8 mouse cellular contexts compared by ENCODE assay signal in genomic region chr2:30124472-30125274, GRCm38 (mm10). TPM values are rescaled to one million over a fixed set of nuclear protein-coding genes. Genes with fewer than 3 reads are reported as not detected.
DNase-seq lines count a peak whose midpoint lies in the region; ATAC-seq lines count a peak whose summit lies in the region.

Gene Zer1, minus strand, starts transcription at chr2:30124585.

- WGBS in heart, embryonic 13.5 days = 11% methylated on average over 31 of the region's 31 CpGs
- WGBS in liver, embryonic 12.5 days (ENCODE audit: insufficient replicate concordance) = 11% methylated on average over 31 of the region's 31 CpGs
- WGBS in stomach, embryonic 15.5 days = 9% methylated on average over 31 of the region's 31 CpGs

- H3K9me3 ChIP-seq in heart, embryonic 13.5 days = no peaks in the 10 kb centered on the region
- no peaks in the 10 kb centered on the region for H3K9me3 ChIP-seq in liver, embryonic 12.5 days (replicated peaks)
- no peaks in the 10 kb centered on the region for H3K9me3 ChIP-seq in stomach, embryonic 15.5 days

- ATAC-seq in erythroid progenitor cell, adult 5-6 weeks (replicated peaks; ENCODE audit: low FRiP score, poor library complexity, severe bottlenecking) = peak; percentile 92
- ATAC-seq in heart, embryonic 13.5 days (ENCODE audit: extremely low read depth, insufficient number of reproducible peaks, low FRiP score, low TSS enrichment) = peak; percentile 94
- peak; percentile 97 for ATAC-seq in liver, embryonic 12.5 days
- peak; percentile 98 for ATAC-seq in stomach, embryonic 15.5 days (ENCODE audit: insufficient read depth, low FRiP score, low read depth)

- peak within 1 kb of the TSS; percentile 90 for H3K27ac ChIP-seq in heart, embryonic 13.5 days (replicated peaks)
- H3K27ac ChIP-seq in liver, embryonic 12.5 days = peak within 1 kb of the TSS; percentile 93
- peak within 1 kb of the TSS; percentile 92 for H3K27ac ChIP-seq in stomach, embryonic 15.5 days

- H3K36me3 ChIP-seq in heart, embryonic 13.5 days = peaks cover 5% of the 10 kb centered on the region; the same call in 1 of the 2 replicates
- peaks cover 9% of the 10 kb centered on the region; the same call in 1 of the 2 replicates for H3K36me3 ChIP-seq in liver, embryonic 12.5 days
- H3K36me3 ChIP-seq in stomach, embryonic 15.5 days = no peaks in the 10 kb centered on the region

- H3K4me1 ChIP-seq in heart, embryonic 13.5 days = peaks cover 17% of the 10 kb centered on the region
- peaks cover 24% of the 10 kb centered on the region for H3K4me1 ChIP-seq in liver, embryonic 12.5 days
- peaks cover 7% of the 10 kb centered on the region for H3K4me1 ChIP-seq in stomach, embryonic 15.5 days

- peak; percentile 94 for DNase-seq in CD4-positive helper T cell, adult 2 months (ENCODE audit: low read depth, low spot score)
- peak; percentile 82 for DNase-seq in brain, embryonic 18.5 days (ENCODE audit: low read depth, low spot score)
- peak; percentile 99 for DNase-seq in kidney, postnatal 10 days
- peak; percentile 89 to 91 for DNase-seq in natural killer cell, adult 2 months (ENCODE audit: low spot score in 2 of 2)

- H3K27me3 ChIP-seq in heart, embryonic 13.5 days (replicated peaks) = no peaks in the 10 kb centered on the region
- H3K27me3 ChIP-seq in liver, embryonic 12.5 days (replicated peaks) = no peaks in the 10 kb centered on the region
- H3K27me3 ChIP-seq in stomach, embryonic 15.5 days (replicated peaks) = no peaks in the 10 kb centered on the region

- peak within 1 kb of the TSS; percentile 89 for H3K4me3 ChIP-seq in heart, embryonic 13.5 days
- peak within 1 kb of the TSS; percentile 88 for H3K4me3 ChIP-seq in liver, embryonic 12.5 days
- H3K4me3 ChIP-seq in stomach, embryonic 15.5 days (replicated peaks) = peak within 1 kb of the TSS; percentile 81

- peak within 1 kb of the TSS; percentile 96 for H3K9ac ChIP-seq in heart, embryonic 13.5 days
- peak within 1 kb of the TSS; percentile 94 for H3K9ac ChIP-seq in liver, embryonic 12.5 days
- peak within 1 kb of the TSS; percentile 91 for H3K9ac ChIP-seq in stomach, embryonic 15.5 days

- peak within 1 kb of the TSS; percentile 82 for H3K4me2 ChIP-seq in heart, embryonic 13.5 days
- peak within 1 kb of the TSS; percentile 94 for H3K4me2 ChIP-seq in liver, embryonic 12.5 days
- H3K4me2 ChIP-seq in stomach, embryonic 15.5 days = peak within 1 kb of the TSS; percentile 67

RNA-seq across cellular contexts. Expression of gene Zer1, which starts in this region (rescaled TPM):
- 10.9 and 27.4 TPM in 2 replicates for total RNA-seq in erythroid progenitor cell, adult 5-6 weeks (2015; ENCODE audit: low replicate concordance)
- total RNA-seq in erythroid progenitor cell, adult 5-6 weeks (2017; ENCODE audit: low replicate concordance) = 6.7 and 11.7 TPM in 2 replicates
- 5.6 and 6.3 TPM in 2 replicates for polyA plus RNA-seq in heart, embryonic 13.5 days (2015; fragmentation: Nextera tagmentation; extraction: Ambion mirVana)
- 4.3 and 4.4 TPM in 2 replicates for polyA plus RNA-seq in liver, embryonic 12.5 days (2016; fragmentation: Nextera tagmentation; extraction: Ambion mirVana)
- 7.0 and 7.1 TPM in 2 replicates for polyA plus RNA-seq in stomach, embryonic 15.5 days (2015; fragmentation: Nextera tagmentation; extraction: Ambion mirVana)

Comparison
In these comparisons a context has a peak if more than half of its experiments do, and no peak if none do; other contexts are left out.
1. Peak in every context shown above with its lines: DNase-seq, ATAC-seq, H3K4me3 ChIP-seq and H3K27ac ChIP-seq.